Mouse (Mus musculus) hindbrain, embryonic 11.5 days (tissue): ENCODE measurements around the gene Impdh2. TPM values are rescaled to one million over a fixed set of nuclear protein-coding genes. Genes with fewer than 3 reads are reported as not detected.

Experiments used
- ATAC-seq: fragments of 200-750 bp; cut with Nextera tagmentation; 2 replicates; pipeline ENCODE4 v1.8.0; 2017; ENCODE audit warnings: mild to moderate bottlenecking, moderate TSS enrichment, moderate library complexity; ENCODE audit not compliant: low FRiP score
- DNase-seq: peaks from one replicate; pipeline ENCODE4 v3.0.0-alpha.2; 2015; ENCODE audit warnings: low spot score
- H3K27ac ChIP-seq: fragments of 300-500 bp; sonication (generic); 2 replicates; pipeline ENCODE4 v1.5.1; 2014; ENCODE audit warnings: mild to moderate bottlenecking, low read depth, low read length
- H3K27me3 ChIP-seq: fragments of 300-500 bp; sonication (generic); 2 replicates; pipeline ENCODE4 v1.6.1; 2014; ENCODE audit warnings: mild to moderate bottlenecking, low read length, moderate library complexity, mixed read lengths; ENCODE audit not compliant: control insufficient read depth, insufficient read depth
- H3K36me3 ChIP-seq: fragments of 300-500 bp; sonication (generic); 2 replicates; pipeline ENCODE4 v1.6.1; 2014; ENCODE audit warnings: mild to moderate bottlenecking, low read length, moderate library complexity, mixed read lengths; ENCODE audit not compliant: control insufficient read depth, insufficient read depth
- H3K4me1 ChIP-seq: fragments of 300-500 bp; sonication (generic); replicated peaks from 2 replicates; pipeline ENCODE4 v1.6.1; 2014; ENCODE audit warnings: low read length, mixed read lengths; ENCODE audit not compliant: control insufficient read depth, insufficient read depth
- H3K4me2 ChIP-seq: fragments of 300-500 bp; sonication (generic); replicated peaks from 2 replicates; pipeline ENCODE4 v1.6.1; 2014; ENCODE audit warnings: mild to moderate bottlenecking, low read depth, low read length
- H3K4me3 ChIP-seq: fragments of 300-500 bp; sonication (generic); 2 replicates; pipeline ENCODE4 v1.5.1; 2014; ENCODE audit warnings: low read depth, low read length
- H3K9ac ChIP-seq: fragments of 300-500 bp; sonication (generic); 2 replicates; pipeline ENCODE4 v1.6.1; 2014; ENCODE audit warnings: low read depth, low read length
- H3K9me3 ChIP-seq: fragments of 300-500 bp; sonication (generic); 2 replicates; pipeline ENCODE4 v1.6.1; 2016; ENCODE audit warnings: low read length; ENCODE audit not compliant: control insufficient read depth
- whole genome bisulfite sequencing: fragments of 180-500 bp; shearing (Covaris S2); extraction: QIAGEN DNeasy Blood & Tissue Kit; methylation state at CpG from one replicate; pipeline ENCODE4 v1.1.7; 2014; 5-methylcytosine and 5-hydroxymethylcytosine counted together
- polyA plus RNA-seq: library from polyadenylated mRNA; unstranded; fragments of >200 nt; fragmentation: Nextera tagmentation; extraction: Ambion mirVana; gene quantifications from 2 replicates; pipeline ENCODE4 v1.2.1, GENCODE M21; 2014

Impdh2 gene
- polyA plus RNA-seq, 1 experiment from 2014 or later, result 163 TPM

DNA sequence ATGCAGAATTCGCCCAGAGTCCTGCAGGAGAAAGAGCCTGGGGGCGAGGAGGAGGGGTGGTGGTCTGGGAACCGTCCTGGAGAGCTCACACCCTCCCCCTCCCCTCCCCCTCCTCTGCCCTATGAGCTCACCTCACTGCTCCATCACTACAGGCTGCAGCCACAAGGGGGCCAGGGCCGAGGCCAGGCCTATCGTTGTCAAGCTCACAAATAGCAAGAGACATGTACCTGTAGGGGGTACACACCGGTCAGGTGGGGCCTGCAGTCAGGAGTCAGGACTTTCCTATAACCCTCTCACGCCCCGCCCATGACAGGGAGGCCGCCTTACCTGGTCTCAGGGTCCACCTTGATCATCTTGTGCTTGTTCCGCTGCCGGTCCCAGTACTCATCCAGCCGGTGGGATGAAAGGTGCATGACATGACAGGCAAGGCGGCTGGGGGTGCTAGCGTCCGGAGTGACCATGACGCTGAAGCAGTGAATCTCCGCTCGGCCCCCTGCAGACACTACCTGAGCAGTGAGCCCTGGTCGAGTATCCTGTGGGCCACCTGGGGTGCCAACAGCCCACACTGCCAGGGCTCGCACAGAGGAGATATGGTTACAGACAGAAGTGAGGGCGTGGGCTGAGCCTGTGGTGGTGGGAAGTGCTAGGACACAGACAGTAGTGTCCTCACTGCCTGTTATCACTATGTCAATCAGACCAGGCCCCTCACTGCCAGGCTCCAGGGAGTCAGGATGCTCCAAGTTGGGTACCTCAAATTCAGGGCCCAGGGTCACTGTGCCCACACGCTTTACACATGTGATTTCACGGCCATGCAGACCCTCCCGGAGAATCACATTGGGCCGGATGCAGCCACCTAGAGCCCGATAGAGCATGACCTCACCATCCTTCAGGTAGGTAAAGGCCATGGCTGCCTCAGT, 13.9 kb downstream of the Impdh2 start:
- no peak overlapping the region for H3K4me2 ChIP-seq
- peaks cover 10% of the 10 kb centered on the region; the same call in 1 of the 2 replicates for H3K4me1 ChIP-seq
- H3K9ac ChIP-seq, result no peak overlapping the region
- H3K9me3 ChIP-seq, result no peaks in the 10 kb centered on the region
- H3K27ac ChIP-seq, result no peak overlapping the region
- no peaks in the 10 kb centered on the region for H3K27me3 ChIP-seq
- no peak overlapping the region for H3K4me3 ChIP-seq
- peak; percentile 83 for DNase-seq
- WGBS, result 51% methylated on average over 26 of the region's 26 CpGs
- no peak for ATAC-seq
- peaks cover 16% of the 10 kb centered on the region for H3K36me3 ChIP-seq

DNA sequence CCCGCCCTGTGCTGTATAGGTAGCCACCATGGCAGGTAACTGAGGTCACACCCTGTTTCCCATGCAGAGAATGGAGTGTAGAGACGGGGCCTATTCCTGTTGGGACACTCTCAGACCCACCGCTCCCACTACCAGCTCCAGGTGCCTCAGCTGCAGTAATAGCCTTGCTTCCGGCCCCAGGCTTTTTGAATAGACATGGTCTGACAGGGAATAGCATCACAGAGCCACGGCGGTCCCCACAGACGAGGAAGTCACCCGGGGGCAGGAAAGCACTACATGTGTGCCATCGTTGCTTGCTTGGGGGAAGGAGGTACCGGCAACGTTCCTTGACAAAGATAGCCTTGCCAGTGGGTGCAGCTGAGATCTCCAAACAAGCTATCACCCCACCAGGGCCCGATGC, 14.8 kb downstream of the Impdh2 start:
- ATAC-seq (no peak), DNase-seq (no peak)
- H3K27ac ChIP-seq, result no peak overlapping the region
- H3K9me3 ChIP-seq, result no peaks in the 10 kb centered on the region
- peaks cover 16% of the 10 kb centered on the region; the same call in 1 of the 2 replicates for H3K4me1 ChIP-seq
- no peak overlapping the region for H3K9ac ChIP-seq
- H3K36me3 ChIP-seq, result peaks cover 16% of the 10 kb centered on the region
- no peak overlapping the region for H3K4me3 ChIP-seq
- H3K4me2 ChIP-seq, result peak overlapping the region; percentile 14; the same call in 1 of the 2 replicates
- no peaks in the 10 kb centered on the region for H3K27me3 ChIP-seq
- 87% methylated on average over 12 of the region's 12 CpGs for WGBS

DNA sequence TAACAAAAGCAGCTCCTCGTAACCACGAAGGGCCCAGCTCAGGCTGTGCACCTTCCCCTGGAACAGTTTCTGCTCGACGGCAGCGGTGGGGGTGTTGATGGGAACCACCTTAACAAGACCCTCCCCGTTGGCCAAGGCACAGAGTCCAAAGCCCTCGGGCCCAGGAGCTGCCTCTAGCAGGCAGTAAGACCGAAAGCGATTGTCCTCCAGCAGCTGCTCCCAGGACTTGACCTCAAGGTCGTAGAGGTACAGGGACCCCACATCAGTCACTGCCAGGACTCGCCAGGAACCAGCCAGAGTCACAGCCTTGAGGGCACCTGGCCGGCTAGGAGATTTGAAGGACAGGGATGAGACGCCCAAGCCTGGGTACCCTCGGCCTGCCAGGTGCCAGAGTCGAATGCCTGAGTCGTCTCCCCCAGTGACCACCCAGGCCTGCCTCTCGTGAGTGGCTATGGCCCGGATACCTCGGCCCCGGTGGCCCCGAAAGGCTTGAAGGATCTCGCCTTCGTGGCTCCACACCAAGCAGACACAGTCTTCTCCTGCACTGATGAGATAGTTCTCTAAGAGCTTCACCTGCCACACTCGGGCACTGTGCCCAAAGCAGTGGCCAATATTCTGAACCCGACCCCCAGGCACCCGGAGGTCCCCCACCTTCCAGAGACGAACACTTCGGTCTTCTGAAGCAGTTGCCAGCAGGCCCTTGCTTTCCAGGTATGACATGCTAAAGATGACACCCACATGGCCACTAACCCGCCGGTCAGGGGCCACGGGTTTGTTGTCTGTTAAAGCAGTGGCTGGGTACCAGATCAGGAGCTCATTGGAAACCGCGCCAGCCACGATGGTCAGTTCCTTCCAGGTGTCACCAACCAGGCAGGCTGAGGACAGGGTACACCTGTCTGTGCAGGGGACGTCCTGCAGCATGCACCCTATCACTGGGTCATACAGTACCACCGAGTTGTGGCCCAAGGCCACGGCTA, 15.5 kb downstream of the Impdh2 start:
- Histone ChIP-seq H3K4me3 (no peak overlapping the region; the same call in 1 of the 2 replicates), H3K36me3 (peaks cover 16% of the 10 kb centered on the region), H3K9me3 (no peaks in the 10 kb centered on the region), H3K27me3 (no peaks in the 10 kb centered on the region), H3K27ac (no peak overlapping the region), H3K4me1 (peaks cover 13% of the 10 kb centered on the region; the same call in 1 of the 2 replicates), H3K4me2 (peak overlapping the region; percentile 14), H3K9ac (no peak overlapping the region)
- 85% methylated on average over 37 of the region's 37 CpGs for WGBS
- DNase-seq (no peak), ATAC-seq (no peak)

DNA sequence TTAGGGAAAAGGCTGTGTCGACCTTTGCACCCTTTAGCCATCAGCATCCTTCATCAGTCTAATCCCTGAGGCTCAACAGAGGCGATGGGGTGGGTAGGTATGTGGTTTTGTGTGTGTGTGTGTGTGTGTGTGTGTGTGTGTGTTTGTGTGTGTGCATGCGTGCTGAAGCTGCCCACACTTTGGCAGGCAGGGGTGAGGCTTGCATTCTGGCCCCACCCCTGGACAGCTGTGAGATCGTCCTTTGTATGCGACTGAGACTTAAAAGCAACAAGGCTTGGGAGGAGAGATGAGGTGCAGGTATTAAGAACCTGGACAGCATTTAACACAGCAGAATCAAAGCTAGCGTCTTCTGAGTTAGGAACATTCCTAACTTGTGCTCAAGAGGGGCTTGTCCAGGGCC, 16.9 kb downstream of the Impdh2 start:
- no peaks in the 10 kb centered on the region for H3K9me3 ChIP-seq
- H3K4me3 ChIP-seq, result peak overlapping the region; percentile 82
- peak overlapping the region; percentile 71 for H3K4me2 ChIP-seq
- 55% methylated on average over 6 of the region's 6 CpGs for WGBS
- H3K27me3 ChIP-seq, result no peaks in the 10 kb centered on the region
- no peak overlapping the region for H3K27ac ChIP-seq
- peak overlapping the region; percentile 84 for H3K9ac ChIP-seq
- ATAC-seq (no peak), DNase-seq (no peak)
- H3K4me1 ChIP-seq, result peaks cover 11% of the 10 kb centered on the region; the same call in 1 of the 2 replicates
- H3K36me3 ChIP-seq, result peaks cover 15% of the 10 kb centered on the region

DNA sequence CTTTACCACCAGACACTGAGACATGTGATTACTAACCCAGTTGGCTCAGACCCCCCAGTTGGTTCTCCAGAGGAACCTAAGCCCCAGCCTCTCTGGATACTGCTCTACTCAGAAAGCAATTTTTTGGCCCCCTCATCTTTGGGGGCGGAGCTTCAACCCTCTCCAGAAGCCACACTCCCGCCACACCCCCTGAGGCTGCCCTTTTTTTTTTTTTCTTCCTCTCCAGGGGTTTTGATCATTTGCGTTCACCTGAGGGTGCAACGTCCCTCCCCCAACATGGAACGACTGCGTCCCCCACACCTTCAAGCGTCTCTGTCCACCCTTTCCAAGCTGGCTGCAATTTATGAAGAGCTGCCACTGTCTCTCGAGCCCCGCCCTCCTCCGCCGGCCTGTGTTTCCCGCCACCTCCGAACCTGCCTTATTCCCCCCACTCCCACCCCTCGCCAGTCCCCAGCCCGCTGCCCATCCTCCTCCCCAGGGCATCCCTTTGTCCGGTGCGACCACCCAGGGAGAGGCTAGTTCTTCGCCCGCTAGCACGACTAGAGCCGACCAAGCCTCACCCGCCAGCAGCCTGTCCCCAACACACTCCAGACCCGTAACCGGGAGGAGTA, 18.0 kb downstream of the Impdh2 start:
- peak overlapping the region; percentile 84 for H3K9ac ChIP-seq
- peaks cover 5% of the 10 kb centered on the region for H3K36me3 ChIP-seq
- no peaks in the 10 kb centered on the region for H3K27me3 ChIP-seq
- DNase-seq, result peak; percentile 61
- peak; percentile 71 for ATAC-seq
- peak overlapping the region; percentile 82 for H3K4me3 ChIP-seq
- peaks cover 11% of the 10 kb centered on the region; the same call in 1 of the 2 replicates for H3K4me1 ChIP-seq
- peak overlapping the region; percentile 71 for H3K4me2 ChIP-seq
- peak overlapping the region; percentile 95 for H3K27ac ChIP-seq
- no peaks in the 10 kb centered on the region for H3K9me3 ChIP-seq
- WGBS, result 0% methylated on average over 24 of the region's 24 CpGs

DNA sequence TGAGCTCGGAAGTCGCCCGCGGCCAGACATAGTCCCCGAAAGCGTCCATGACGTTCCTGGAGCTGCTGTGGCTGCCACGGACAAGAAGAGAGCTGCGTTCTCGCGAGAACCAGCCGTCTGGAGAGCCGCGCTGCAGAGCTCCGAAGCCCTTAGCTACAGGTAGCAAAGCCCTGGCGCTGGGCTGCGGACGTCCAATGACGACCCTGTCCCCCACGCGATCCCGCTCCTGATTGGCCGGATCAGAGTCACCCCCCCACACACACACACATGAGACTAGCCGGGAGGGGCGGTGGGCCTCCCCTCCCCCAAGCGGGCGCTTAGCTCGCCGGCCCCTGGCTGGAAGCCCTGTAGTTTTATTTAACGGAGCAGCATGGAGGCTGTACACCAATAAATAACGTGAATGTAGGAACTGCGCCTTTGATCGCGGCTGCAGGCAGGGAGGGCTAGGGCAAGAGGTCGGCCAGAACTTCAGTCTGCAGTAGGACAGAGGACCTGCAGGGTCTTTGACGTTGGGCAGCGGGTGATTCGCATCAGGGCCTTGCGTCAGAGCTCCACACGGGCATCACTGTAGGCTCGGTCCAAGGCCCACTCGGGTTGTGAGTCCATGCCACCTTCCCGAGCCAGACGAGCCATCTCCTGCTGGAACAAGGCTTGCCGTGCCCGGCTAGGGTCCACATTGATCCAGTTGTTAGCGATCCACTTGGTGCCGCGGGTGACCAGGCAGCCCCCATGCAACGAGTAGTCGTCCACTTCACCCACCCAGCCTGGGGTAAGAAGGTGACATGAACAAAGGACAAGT, 18.7 kb downstream of the Impdh2 start, which contains the start of gene Wdr6:
TSS of gene Wdr6 (minus strand) at position 195 of the 799 bp plus-strand sequence.
- peak; percentile 93 for DNase-seq
- Histone ChIP-seq H3K9me3 (no peaks in the 10 kb centered on the region), H3K4me1 (peaks cover 11% of the 10 kb centered on the region; the same call in 1 of the 2 replicates), H3K4me3 (peak within 1 kb of the TSS; percentile 82), H3K4me2 (peak within 1 kb of the TSS; percentile 71), H3K27ac (peak within 1 kb of the TSS; percentile 95), H3K36me3 (peaks cover 4% of the 10 kb centered on the region), H3K27me3 (no peaks in the 10 kb centered on the region), H3K9ac (peak within 1 kb of the TSS; percentile 84)
- WGBS, result 5% methylated on average over 51 of the region's 51 CpGs
- ATAC-seq, result peak; percentile 96

DNA sequence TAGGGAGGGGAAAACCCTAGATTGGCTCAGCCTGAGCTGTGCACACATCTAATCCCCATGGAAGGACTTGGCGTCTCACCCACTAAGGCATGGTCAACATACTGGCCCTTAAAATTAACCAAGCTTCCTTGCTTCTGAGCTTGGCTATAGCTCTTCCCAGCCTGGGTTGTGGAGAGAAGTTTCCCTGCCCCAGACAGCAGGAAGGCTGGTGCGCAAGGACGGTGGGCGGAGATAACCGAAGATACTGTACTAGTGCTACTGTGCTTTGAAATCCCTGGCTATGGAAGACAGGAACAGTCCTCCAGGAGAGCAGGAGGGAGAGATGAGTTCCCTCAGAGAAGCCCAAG, 19.2 kb downstream of the Impdh2 start:
- peak overlapping the region; percentile 53 for H3K9ac ChIP-seq
- peaks cover 4% of the 10 kb centered on the region for H3K36me3 ChIP-seq
- peaks cover 11% of the 10 kb centered on the region; the same call in 1 of the 2 replicates for H3K4me1 ChIP-seq
- H3K9me3 ChIP-seq, result no peaks in the 10 kb centered on the region
- H3K27ac ChIP-seq, result peak overlapping the region; percentile 95
- H3K4me3 ChIP-seq, result peak overlapping the region; percentile 82
- WGBS, result 71% methylated on average over 5 of the region's 5 CpGs
- H3K4me2 ChIP-seq, result peak overlapping the region; percentile 71
- DNase-seq, result no peak
- ATAC-seq, result 0 out of 2 replicates have a peak, but pooled peaks have one; percentile 3
- H3K27me3 ChIP-seq, result no peaks in the 10 kb centered on the region
